Comparison of ENCODE assay signal across 31 mouse cellular contexts in genomic region chr3:153475461-153475860, GRCm38 (mm10).
A peak's percentile ranks its signal among the peaks of the same experiment; 100 is the strongest.
DNase-seq lines count a peak whose midpoint lies in the region; ATAC-seq and TF ChIP-seq lines count a peak whose summit lies in the region.
"Had no signal": no experiment of that assay in that cellular context is flagged by ENCODE, and none has a peak within 500 bp of the region (broad histone marks: within the 10 kb centered on the region; RNA-seq: fewer than 3 reads in every experiment).

No protein-coding gene starts in this region.

- 97% methylated on average over 20 of the region's 20 CpGs for WGBS in kidney, embryonic 14.5 days
- 94% methylated on average over 20 of the region's 20 CpGs for WGBS in stomach, postnatal 0 days
- 95% methylated on average over 20 of the region's 20 CpGs for WGBS in forebrain, embryonic 10.5 days

- no peaks in the 10 kb centered on the region for H3K4me1 ChIP-seq in kidney, embryonic 14.5 days (ENCODE audit: control insufficient read depth, insufficient read depth, low read length)
- H3K4me1 ChIP-seq in stomach, postnatal 0 days (replicated peaks; ENCODE audit: control insufficient read depth, insufficient read depth) = no peaks in the 10 kb centered on the region
- H3K4me1 ChIP-seq in forebrain, embryonic 10.5 days = no peaks in the 10 kb centered on the region
- H3K4me1 ChIP-seq: embryonic facial prominence, embryonic 10.5 days; embryonic facial prominence, embryonic 13.5 days; forebrain, embryonic 13.5 days; heart, embryonic 15.5 days; intestine, embryonic 15.5 days had no signal

- no peak overlapping the region for H3K27ac ChIP-seq in kidney, embryonic 14.5 days (ENCODE audit: low read depth, low read length)
- H3K27ac ChIP-seq in stomach, postnatal 0 days (replicated peaks) = no peak overlapping the region
- no peak overlapping the region for H3K27ac ChIP-seq in forebrain, embryonic 10.5 days
- H3K27ac ChIP-seq: embryonic facial prominence, embryonic 10.5 days; embryonic facial prominence, embryonic 13.5 days; forebrain, embryonic 13.5 days; heart, embryonic 15.5 days; hindbrain, embryonic 10.5 days; hindbrain, embryonic 13.5 days; intestine, embryonic 15.5 days had no signal

- no peak for TF ChIP-seq CTCF in stomach, postnatal 0 days (IDR thresholded peaks at IDR 0.05; ENCODE audit: low read depth)

- H3K9me3 ChIP-seq in kidney, embryonic 14.5 days (ENCODE audit: control insufficient read depth, low read length) = no peaks in the 10 kb centered on the region
- no peaks in the 10 kb centered on the region for H3K9me3 ChIP-seq in stomach, postnatal 0 days (ENCODE audit: control insufficient read depth, low read length)
- no peaks in the 10 kb centered on the region for H3K9me3 ChIP-seq in forebrain, embryonic 10.5 days
- H3K9me3 ChIP-seq: embryonic facial prominence, embryonic 10.5 days; embryonic facial prominence, embryonic 13.5 days; forebrain, embryonic 13.5 days; heart, embryonic 15.5 days; hindbrain, embryonic 10.5 days; hindbrain, embryonic 13.5 days; intestine, embryonic 15.5 days had no signal

- no peaks in the 10 kb centered on the region for H3K36me3 ChIP-seq in kidney, embryonic 14.5 days (ENCODE audit: control insufficient read depth, insufficient read depth, low read length)
- H3K36me3 ChIP-seq in stomach, postnatal 0 days (ENCODE audit: control insufficient read depth, insufficient read depth, low read length) = no peaks in the 10 kb centered on the region
- H3K36me3 ChIP-seq in forebrain, embryonic 10.5 days (replicated peaks) = no peaks in the 10 kb centered on the region
- H3K36me3 ChIP-seq: embryonic facial prominence, embryonic 10.5 days; embryonic facial prominence, embryonic 13.5 days; heart, embryonic 15.5 days; hindbrain, embryonic 10.5 days; hindbrain, embryonic 13.5 days; intestine, embryonic 15.5 days had no signal

- TF ChIP-seq EP300 in stomach, postnatal 0 days (optimal IDR thresholded peaks at IDR 0.05) = no peak

- 0 out of 2 replicates have a peak, but pooled peaks have one; percentile 43 for ATAC-seq in kidney, embryonic 14.5 days (ENCODE audit: low FRiP score, low TSS enrichment)
- no peak for ATAC-seq in stomach, postnatal 0 days (ENCODE audit: low FRiP score, low TSS enrichment)
- ATAC-seq in granulocyte monocyte progenitor cell, adult 5-6 weeks (replicated peaks; ENCODE audit: poor library complexity, severe bottlenecking) = no peak
- ATAC-seq: CD4-positive, CD25-positive, alpha-beta regulatory T cell, adult 4 months; forebrain, embryonic 13.5 days; forebrain, embryonic 16.5 days; hindbrain, embryonic 16.5 days; intestine, embryonic 15.5 days had no signal

- no peak overlapping the region for H3K9ac ChIP-seq in kidney, embryonic 14.5 days (ENCODE audit: low read depth, low read length)
- no peak overlapping the region for H3K9ac ChIP-seq in stomach, postnatal 0 days (ENCODE audit: low read length)
- H3K9ac ChIP-seq: embryonic facial prominence, embryonic 13.5 days; forebrain, embryonic 13.5 days; heart, embryonic 15.5 days; hindbrain, embryonic 13.5 days; intestine, embryonic 15.5 days had no signal

- DNase-seq in kidney, adult 8-10 months = no peak
- DNase-seq in R1 (ENCODE audit: low read depth, low spot score) = peak; percentile 60
- DNase-seq in stomach, postnatal 0 days (ENCODE audit: low spot score) = peak; percentile 5
- peak; percentile 27 for DNase-seq in testis, postnatal 14 days (ENCODE audit: low spot score)
- DNase-seq in forebrain, embryonic 10.5 days (ENCODE audit: extremely low spot score, low spot score) = no peak
- DNase-seq: adrenal gland, adult 2 months; adrenal gland, postnatal 14 days; cerebellum, adult 11 months; cerebellum, adult 2 months; cerebellum, adult 9-11 months; cerebellum, postnatal 36 days; embryo, embryonic 11 days; gastrocnemius, postnatal 10 days; gastrocnemius, postnatal 36 days; heart, adult 18-20 months; heart, postnatal 10 days; heart, postnatal 36 days had no signal

- no peaks in the 10 kb centered on the region for H3K27me3 ChIP-seq in kidney, embryonic 14.5 days (ENCODE audit: control insufficient read depth, insufficient read depth, low read length)
- no peaks in the 10 kb centered on the region for H3K27me3 ChIP-seq in stomach, postnatal 0 days (ENCODE audit: control insufficient read depth, insufficient read depth, low read length)
- no peaks in the 10 kb centered on the region for H3K27me3 ChIP-seq in forebrain, embryonic 10.5 days (ENCODE audit: poor library complexity, severe bottlenecking)
- H3K27me3 ChIP-seq: embryonic facial prominence, embryonic 13.5 days; forebrain, embryonic 13.5 days; heart, embryonic 15.5 days; hindbrain, embryonic 13.5 days; intestine, embryonic 15.5 days had no signal

- no peak overlapping the region for H3K4me3 ChIP-seq in kidney, embryonic 14.5 days (ENCODE audit: low read length)
- no peak overlapping the region for H3K4me3 ChIP-seq in stomach, postnatal 0 days (ENCODE audit: low read depth, low read length)
- H3K4me3 ChIP-seq in forebrain, embryonic 10.5 days = no peak overlapping the region
- H3K4me3 ChIP-seq: embryonic facial prominence, embryonic 10.5 days; embryonic facial prominence, embryonic 13.5 days; erythroblast, embryonic 14.5 days; forebrain, embryonic 13.5 days; heart, embryonic 15.5 days; hindbrain, embryonic 10.5 days; hindbrain, embryonic 13.5 days; intestine, embryonic 15.5 days had no signal

- H3K4me2 ChIP-seq in kidney, embryonic 14.5 days (replicated peaks; ENCODE audit: low read depth, low read length) = no peak overlapping the region
- H3K4me2 ChIP-seq in stomach, postnatal 0 days (replicated peaks; ENCODE audit: low read depth) = no peak overlapping the region
- H3K4me2 ChIP-seq: embryonic facial prominence, embryonic 13.5 days; forebrain, embryonic 13.5 days; heart, embryonic 11.5 days; heart, embryonic 15.5 days; hindbrain, embryonic 13.5 days; intestine, embryonic 15.5 days had no signal

Comparison
In these comparisons a context has a peak if more than half of its experiments do, and no peak if none do; other contexts are left out.
1. DNase-seq: peak in R1 (single experiment), stomach, postnatal 0 days (single experiment) and testis, postnatal 14 days (single experiment); none in kidney, adult 8-10 months (0 of 2) and forebrain, embryonic 10.5 days (single experiment).